Mouse (Mus musculus) bone marrow macrophage, adult 2 months (primary cell): ENCODE results near the gene Snx9.

ENCODE experiments used
- CTCF ChIP-seq: IDR thresholded peaks from 2 replicates; pipeline ENCODE4 v1.5.1; 2012; ENCODE audit warnings: low read depth, mild to moderate bottlenecking, low read length, moderate library complexity
- POLR2A ChIP-seq: IDR thresholded peaks from 2 replicates; pipeline ENCODE4 v1.6.1; 2012; ENCODE audit warnings: mild to moderate bottlenecking, low read depth, low read length, borderline replicate concordance

- TF ChIP-seq POLR2A (no peak), CTCF (no peak)
Measured at GRCm38 (mm10) chr17:5807847-5808386, 33.2 kb upstream of the Snx9 start.
